Mouse (Mus musculus): ENCODE results near the gene Asic2.

GRCm38 (mm10) chr11:81454111-81454510 is 514.1 kb downstream of the Asic2 start:
- TF ChIP-seq POLR2A (IDR thresholded peaks at IDR 0.05; ENCODE audit: borderline replicate concordance, control insufficient read depth, low read depth, low read length) = no peak
- TF ChIP-seq CTCF (IDR thresholded peaks at IDR 0.05; ENCODE audit: control insufficient read depth, insufficient read depth, low read length) = no peak
